24 mouse cellular contexts compared by ENCODE assay signal in genomic region chrX:115030381-115031136, GRCm38 (mm10).
A peak's percentile ranks its signal among the peaks of the same experiment; 100 is the strongest.
DNase-seq lines count a peak whose midpoint lies in the region; ATAC-seq and TF ChIP-seq lines count a peak whose summit lies in the region.
"Had no signal": no experiment of that assay in that cellular context is flagged by ENCODE, and none has a peak within 500 bp of the region (broad histone marks: within the 10 kb centered on the region; RNA-seq: fewer than 3 reads in every experiment).

No protein-coding gene starts in this region.

- intact Hi-C loops in gastrocnemius, adult 2 months (cut with DNase I): no loop called here

- H3K27ac ChIP-seq in embryonic facial prominence, embryonic 14.5 days (replicated peaks; ENCODE audit: low read depth, low read length): no peak overlapping the region
- no peak overlapping the region for H3K27ac ChIP-seq in embryonic facial prominence, embryonic 10.5 days (replicated peaks)
- H3K27ac ChIP-seq in lung, embryonic 15.5 days: peak overlapping the region; percentile 59; the same call in 1 of the 2 replicates
- H3K27ac ChIP-seq in gastrocnemius, adult 2 months: no peak overlapping the region
- H3K27ac ChIP-seq: heart, embryonic 10.5 days; heart, embryonic 15.5 days; limb, embryonic 12.5 days; midbrain, embryonic 13.5 days; neural tube, embryonic 13.5 days had no signal

- 85% methylated on average over 1 of the region's 1 CpGs for WGBS in embryonic facial prominence, embryonic 14.5 days
- WGBS in embryonic facial prominence, embryonic 10.5 days: 93% methylated on average over 1 of the region's 1 CpGs
- 71% methylated on average over 1 of the region's 1 CpGs for WGBS in lung, adult 2 months
- WGBS in lung, embryonic 15.5 days: 88% methylated on average over 1 of the region's 1 CpGs

- no peaks in the 10 kb centered on the region for H3K27me3 ChIP-seq in embryonic facial prominence, embryonic 14.5 days (replicated peaks; ENCODE audit: control insufficient read depth, insufficient read depth, low read length)
- H3K27me3 ChIP-seq in embryonic facial prominence, embryonic 10.5 days (replicated peaks; ENCODE audit: low read depth, poor library complexity, severe bottlenecking): no peaks in the 10 kb centered on the region
- no peaks in the 10 kb centered on the region for H3K27me3 ChIP-seq in lung, embryonic 15.5 days
- H3K27me3 ChIP-seq: heart, embryonic 15.5 days; limb, embryonic 12.5 days; midbrain, embryonic 13.5 days; neural tube, embryonic 13.5 days had no signal

- TF ChIP-seq POLR2A in lung, adult 2 months (IDR thresholded peaks at IDR 0.05; ENCODE audit: borderline replicate concordance, extremely low read depth, low read depth, low read length): no peak

- H3K4me1 ChIP-seq in embryonic facial prominence, embryonic 14.5 days (ENCODE audit: control insufficient read depth, insufficient read depth, low read length): no peaks in the 10 kb centered on the region
- no peaks in the 10 kb centered on the region for H3K4me1 ChIP-seq in embryonic facial prominence, embryonic 10.5 days
- no peaks in the 10 kb centered on the region; the same call in 1 of the 2 replicates for H3K4me1 ChIP-seq in lung, adult 2 months (ENCODE audit: control insufficient read depth, insufficient read depth, low read length)
- H3K4me1 ChIP-seq in lung, embryonic 15.5 days: no peaks in the 10 kb centered on the region
- H3K4me1 ChIP-seq: heart, embryonic 10.5 days; heart, embryonic 15.5 days; limb, embryonic 12.5 days; midbrain, embryonic 13.5 days; neural tube, embryonic 13.5 days had no signal

- peak; percentile 17 for DNase-seq in embryonic facial prominence, embryonic 14.5 days (ENCODE audit: low spot score)
- DNase-seq in embryonic facial prominence, embryonic 10.5 days (ENCODE audit: low spot score): no peak
- DNase-seq in lung, adult 18-20 months: peak; percentile 3 to 10
- DNase-seq in lung, adult 2 months: no peak
- DNase-seq in lung, postnatal 36 days: peak; percentile 31
- DNase-seq in spleen, postnatal 4 days (ENCODE audit: low spot score in 2 of 2): no peak
- DNase-seq in gastrocnemius, adult 2 months: no peak
- DNase-seq: adrenal gland, postnatal 10 days; cerebellum, adult 11 months; cerebellum, adult 9-11 months; gastrocnemius, postnatal 25 days; heart, adult 11 months; kidney, postnatal 10 days; right cerebral cortex, postnatal 4 days; thymus, adult 2 months; thymus, postnatal 36 days had no signal

- H3K4me2 ChIP-seq in embryonic facial prominence, embryonic 14.5 days (ENCODE audit: low read depth, low read length): no peak overlapping the region
- no peak overlapping the region for H3K4me2 ChIP-seq in lung, embryonic 15.5 days
- H3K4me2 ChIP-seq: heart, embryonic 15.5 days; limb, embryonic 12.5 days; midbrain, embryonic 13.5 days; neural tube, embryonic 13.5 days had no signal

- no peak overlapping the region for H3K4me3 ChIP-seq in embryonic facial prominence, embryonic 14.5 days (ENCODE audit: low read depth, low read length)
- H3K4me3 ChIP-seq in embryonic facial prominence, embryonic 10.5 days: no peak overlapping the region
- H3K4me3 ChIP-seq in lung, adult 2 months (replicated peaks; ENCODE audit: extremely low read depth, low read depth, low read length): no peak overlapping the region
- H3K4me3 ChIP-seq in lung, embryonic 15.5 days: no peak overlapping the region
- H3K4me3 ChIP-seq in gastrocnemius, adult 2 months: no peak overlapping the region
- H3K4me3 ChIP-seq: heart, embryonic 10.5 days; heart, embryonic 15.5 days; limb, embryonic 12.5 days; midbrain, embryonic 13.5 days; neural tube, embryonic 13.5 days had no signal

- no peak for ATAC-seq in embryonic facial prominence, embryonic 14.5 days (ENCODE audit: low read depth)
- peak; percentile 72; the same call in 1 of the 2 replicates for ATAC-seq in lung, embryonic 15.5 days (ENCODE audit: borderline replicate concordance, extremely low read depth, low FRiP score, low TSS enrichment)
- ATAC-seq: forebrain, embryonic 14.5 days; intestine, embryonic 16.5 days; midbrain, embryonic 13.5 days had no signal

- no peaks in the 10 kb centered on the region for H3K9me3 ChIP-seq in embryonic facial prominence, embryonic 14.5 days (ENCODE audit: control insufficient read depth, low read length)
- no peaks in the 10 kb centered on the region for H3K9me3 ChIP-seq in embryonic facial prominence, embryonic 10.5 days
- H3K9me3 ChIP-seq in lung, embryonic 15.5 days: no peaks in the 10 kb centered on the region
- H3K9me3 ChIP-seq: heart, embryonic 10.5 days; heart, embryonic 15.5 days; limb, embryonic 12.5 days; midbrain, embryonic 13.5 days; neural tube, embryonic 13.5 days had no signal

- no peak for TF ChIP-seq CTCF in lung, adult 2 months (IDR thresholded peaks at IDR 0.05; ENCODE audit: insufficient read depth, low read length)
- no peak for TF ChIP-seq CTCF in gastrocnemius, adult 2 months (IDR thresholded peaks at IDR 0.05)

- no peaks in the 10 kb centered on the region for H3K36me3 ChIP-seq in embryonic facial prominence, embryonic 14.5 days (ENCODE audit: control insufficient read depth, insufficient read depth, low read length)
- no peaks in the 10 kb centered on the region for H3K36me3 ChIP-seq in embryonic facial prominence, embryonic 10.5 days (replicated peaks)
- H3K36me3 ChIP-seq in lung, embryonic 15.5 days: no peaks in the 10 kb centered on the region
- H3K36me3 ChIP-seq: heart, embryonic 10.5 days; heart, embryonic 15.5 days; limb, embryonic 12.5 days; midbrain, embryonic 13.5 days; neural tube, embryonic 13.5 days had no signal

- H3K9ac ChIP-seq in embryonic facial prominence, embryonic 14.5 days (ENCODE audit: low read depth, low read length): no peak overlapping the region
- H3K9ac ChIP-seq in lung, embryonic 15.5 days: no peak overlapping the region
- H3K9ac ChIP-seq: heart, embryonic 15.5 days; limb, embryonic 12.5 days; midbrain, embryonic 13.5 days; neural tube, embryonic 13.5 days had no signal

Comparison
In these comparisons a context has a peak if more than half of its experiments do, and no peak if none do; other contexts are left out.
1. DNase-seq: peak in embryonic facial prominence, embryonic 14.5 days (single experiment), lung, adult 18-20 months (2 of 2) and lung, postnatal 36 days (single experiment); none in embryonic facial prominence, embryonic 10.5 days (single experiment), lung, adult 2 months (single experiment), spleen, postnatal 4 days (0 of 2) and gastrocnemius, adult 2 months (single experiment).